Mouse (Mus musculus) right cerebral cortex, postnatal 25 days (tissue): ENCODE measurements around the gene Ly6g5b.
A peak's percentile ranks its signal among the peaks of the same experiment; 100 is the strongest.
"Not testable (repeated sequence)": the region's sequence is repeated elsewhere in the genome, so short reads cannot be mapped to it uniquely, and the experiment has no call there.

Source experiments
- DNase-seq: peaks from one replicate; pipeline ENCODE4 v3.0.0; 2022

Ly6g5b gene

GRCm38 (mm10) chr17:35139269-35139668, 24.0 kb upstream of the Ly6g5b start:
- DNase-seq, result no peak

- no peak for DNase-seq
These were observed 20.5 kb upstream of the Ly6g5b start for GRCm38 (mm10) chr17:35135591-35136320.

GRCm38 (mm10) chr17:35134801-35135590, 19.8 kb upstream of the Ly6g5b start, which contains the start of gene Bag6:
Gene Bag6, plus strand, starts transcription at chr17:35135178.
- peak; percentile 95 for DNase-seq

- DNase-seq, result no peak
These were observed 18.3 kb upstream of the Ly6g5b start for GRCm38 (mm10) chr17:35133517-35133916.

GRCm38 (mm10) chr17:35132174-35132560, 16.9 kb upstream of the Ly6g5b start:
- DNase-seq, result no peak

GRCm38 (mm10) chr17:35131500-35132173, 16.4 kb upstream of the Ly6g5b start, which contains the start of gene Apom:
Gene Apom, minus strand, starts transcription at chr17:35132050.
- DNase-seq, result no peak

GRCm38 (mm10) chr17:35131038-35131437, 15.8 kb upstream of the Ly6g5b start:
- no peak for DNase-seq

GRCm38 (mm10) chr17:35128996-35129395, 13.8 kb upstream of the Ly6g5b start:
- no peak for DNase-seq

- DNase-seq, result no peak
These were observed 11.8 kb upstream of the Ly6g5b start for GRCm38 (mm10) chr17:35127017-35127416.

- DNase-seq, result peak; percentile 73
These were observed 11.0 kb upstream of the Ly6g5b start, which contains the start of gene D17H6S53E for GRCm38 (mm10) chr17:35126206-35126611. Gene D17H6S53E, plus strand, starts transcription at chr17:35126373.

GRCm38 (mm10) chr17:35125578-35125977, 10.3 kb upstream of the Ly6g5b start:
- no peak for DNase-seq

- no peak for DNase-seq
These were observed 9.9 kb upstream of the Ly6g5b start for GRCm38 (mm10) chr17:35125081-35125480.

GRCm38 (mm10) chr17:35124261-35124896, 9.2 kb upstream of the Ly6g5b start:
- DNase-seq, result not testable (repeated sequence)

GRCm38 (mm10) chr17:35123287-35123686, 8.1 kb upstream of the Ly6g5b start:
- not testable (repeated sequence) for DNase-seq

GRCm38 (mm10) chr17:35121871-35122303, 6.7 kb upstream of the Ly6g5b start, which contains the start of gene Csnk2b:
Gene Csnk2b, minus strand, starts transcription at chr17:35122053.
- DNase-seq, result peak; percentile 59

- DNase-seq, result peak; percentile 99
These were observed 6.0 kb upstream of the Ly6g5b start, which contains the start of gene Gpank1 for GRCm38 (mm10) chr17:35121143-35121799. Gene Gpank1, plus strand, starts transcription at chr17:35121455.

GRCm38 (mm10) chr17:35120745-35121142, 5.5 kb upstream of the Ly6g5b start:
- no peak for DNase-seq

- no peak for DNase-seq
These were observed 3.5 kb downstream of the Ly6g5b start for GRCm38 (mm10) chr17:35111774-35112173.

GRCm38 (mm10) chr17:35108097-35108496, 7.1 kb downstream of the Ly6g5b start, which contains the start of gene Ly6g5c:
Gene Ly6g5c, plus strand, starts transcription at chr17:35108279.
- no peak for DNase-seq

GRCm38 (mm10) chr17:35106522-35106921, 8.7 kb downstream of the Ly6g5b start:
- no peak for DNase-seq

GRCm38 (mm10) chr17:35105740-35106389, 9.4 kb downstream of the Ly6g5b start:
- no peak for DNase-seq
